Mouse (Mus musculus): ENCODE data around the gene Akr1c19.

- TF ChIP-seq CTCF (IDR thresholded peaks at IDR 0.05; ENCODE audit: borderline replicate concordance, insufficient read depth, low read length), result no peak
- no peak for TF ChIP-seq POLR2A (IDR thresholded peaks at IDR 0.05; ENCODE audit: low read depth, low read length)
These were observed at the start of gene Akr1c19 for GRCm38 (mm10) chr13:4228441-4228840.

Data from embryonic fibroblast, embryonic 13.5 days (primary cell).